In the genomic region with DNA sequence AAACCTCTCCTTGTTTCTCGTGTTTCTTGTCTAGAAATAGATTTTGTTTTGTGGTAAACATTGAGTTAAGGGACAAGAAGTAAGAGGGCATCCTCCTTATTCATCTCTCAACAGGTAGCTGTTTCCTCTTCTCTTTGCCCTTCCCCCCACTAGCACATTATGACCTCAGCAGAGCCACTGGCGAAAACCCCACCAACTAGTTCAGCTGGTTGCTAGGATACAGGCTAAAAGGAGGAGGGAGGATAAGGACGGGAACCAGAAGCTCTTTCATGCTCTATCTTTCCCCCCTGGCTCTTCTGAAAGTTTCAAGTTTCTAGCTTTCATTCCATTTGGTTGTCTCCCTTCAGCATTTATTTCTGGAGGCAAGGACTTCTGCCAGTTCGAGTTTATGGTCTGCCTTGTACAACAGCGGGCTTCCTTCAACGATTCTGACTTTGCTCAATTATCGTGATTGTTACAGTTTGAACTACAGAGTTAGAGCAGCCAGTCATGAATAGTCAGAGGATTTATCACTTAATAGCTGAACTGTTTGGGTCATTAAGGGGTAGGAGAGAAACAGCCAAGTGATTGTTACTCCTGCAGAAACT, we compare ENCODE assay signal across 10 mouse cellular contexts.
A peak's percentile ranks its signal among the peaks of the same experiment; 100 is the strongest.
DNase-seq lines count a peak whose midpoint lies in the region; ATAC-seq and TF ChIP-seq lines count a peak whose summit lies in the region.
"Had no signal": no experiment of that assay in that cellular context is flagged by ENCODE, and none has a peak within 500 bp of the region (broad histone marks: within the 10 kb centered on the region; RNA-seq: fewer than 3 reads in every experiment).

No protein-coding gene starts in this region.

- no peak for TF ChIP-seq CTCF in lung, postnatal 0 days (IDR thresholded peaks at IDR 0.05)
- TF ChIP-seq CTCF in left cerebral cortex, adult 2 months (IDR thresholded peaks at IDR 0.05) = no peak

- H3K4me3 ChIP-seq in lung, postnatal 0 days (ENCODE audit: low read depth, low read length) = no peak overlapping the region
- H3K4me3 ChIP-seq in left cerebral cortex, adult 2 months = no peak overlapping the region
- H3K4me3 ChIP-seq: myocyte; stomach, embryonic 15.5 days had no signal

- no peak for ATAC-seq in lung, postnatal 0 days
- ATAC-seq in frontal cortex, adult (ENCODE audit: low TSS enrichment) = no peak

- WGBS in lung, postnatal 0 days = 16% methylated on average over 7 of the region's 7 CpGs

- no peaks in the 10 kb centered on the region for H3K4me1 ChIP-seq in lung, postnatal 0 days (ENCODE audit: insufficient read depth, low read depth, low read length)
- H3K4me1 ChIP-seq: stomach, embryonic 15.5 days had no signal

- no peak for TF ChIP-seq EP300 in lung, postnatal 0 days (IDR thresholded peaks at IDR 0.05)

- H3K9me3 ChIP-seq in lung, postnatal 0 days (ENCODE audit: low read length) = no peaks in the 10 kb centered on the region
- H3K9me3 ChIP-seq: stomach, embryonic 15.5 days had no signal

- H3K4me2 ChIP-seq in lung, postnatal 0 days (replicated peaks; ENCODE audit: low read depth, low read length) = no peak overlapping the region
- H3K4me2 ChIP-seq: stomach, embryonic 15.5 days had no signal

- intact Hi-C loops in left cerebral cortex, adult 2 months (cut with DNase I) = no loop called here

- H3K9ac ChIP-seq in lung, postnatal 0 days (replicated peaks; ENCODE audit: low read depth) = no peak overlapping the region
- H3K9ac ChIP-seq: stomach, embryonic 15.5 days had no signal

- DNase-seq in adrenal gland, adult 2 months = peak; percentile 25
- DNase-seq in adrenal gland, adult 8-10 months = no peak
- DNase-seq in lung, postnatal 0 days (ENCODE audit: low spot score) = peak; percentile 32
- DNase-seq in lung, postnatal 25 days (ENCODE audit: low spot score) = no peak
- DNase-seq in brain, embryonic 18.5 days (ENCODE audit: low read depth, low spot score) = peak; percentile 1
- DNase-seq in natural killer cell, adult 2 months (ENCODE audit: low spot score in 2 of 2) = peak; percentile 8 to 27
- no peak for DNase-seq in left cerebral cortex, adult 2 months (ENCODE audit: extremely low spot score in 1 of 2, low spot score in 2 of 2)

- no peak overlapping the region for H3K27ac ChIP-seq in lung, postnatal 0 days (ENCODE audit: low read length)
- no peak overlapping the region for H3K27ac ChIP-seq in left cerebral cortex, adult 2 months
- H3K27ac ChIP-seq: stomach, embryonic 15.5 days had no signal

- no peaks in the 10 kb centered on the region for H3K36me3 ChIP-seq in lung, postnatal 0 days (ENCODE audit: insufficient read depth, low read length)
- H3K36me3 ChIP-seq: stomach, embryonic 15.5 days had no signal

- no peaks in the 10 kb centered on the region for H3K27me3 ChIP-seq in lung, postnatal 0 days (replicated peaks; ENCODE audit: insufficient read depth, low read length)
- H3K27me3 ChIP-seq: stomach, embryonic 15.5 days had no signal

Comparison
In these comparisons a context has a peak if more than half of its experiments do, and no peak if none do; other contexts are left out.
1. DNase-seq: peak in adrenal gland, adult 2 months (single experiment), lung, postnatal 0 days (single experiment), brain, embryonic 18.5 days (single experiment) and natural killer cell, adult 2 months (2 of 2); none in adrenal gland, adult 8-10 months (single experiment), lung, postnatal 25 days (single experiment) and left cerebral cortex, adult 2 months (0 of 2).